Mouse (Mus musculus) embryonic fibroblast, embryonic 13.5 days (primary cell): ENCODE measurements around the gene Efna1. TPM values are rescaled to one million over a fixed set of nuclear protein-coding genes. Genes with fewer than 3 reads are reported as not detected.

Experiments
- H3K27ac ChIP-seq: 2 replicates; pipeline ENCODE4 v1.5.1; 2012; ENCODE audit warnings: low read length, control low read depth, inconsistent platforms; ENCODE audit not compliant: insufficient read depth
- H3K4me1 ChIP-seq: 2 replicates; pipeline ENCODE4 v1.6.1; 2011; ENCODE audit warnings: low read length; ENCODE audit not compliant: control insufficient read depth, insufficient read depth
- H3K4me3 ChIP-seq: 2 replicates; pipeline ENCODE4 v1.5.1; 2011; ENCODE audit warnings: mild to moderate bottlenecking, control low read depth, low read length; ENCODE audit not compliant: insufficient read depth
- CTCF ChIP-seq: IDR thresholded peaks from 2 replicates; pipeline ENCODE4 v1.5.1; 2011; ENCODE audit warnings: mild to moderate bottlenecking, control low read depth, low read length, moderate library complexity, borderline replicate concordance; ENCODE audit not compliant: insufficient read depth
- POLR2A ChIP-seq: IDR thresholded peaks from 2 replicates; pipeline ENCODE4 v1.6.1; 2011; ENCODE audit warnings: low read depth, mild to moderate bottlenecking, control low read depth, low read length, moderate library complexity
- polyA plus RNA-seq: library from polyadenylated mRNA; stranded (reverse); fragments of >200 nt; gene quantifications from 2 replicates; pipeline ENCODE4 v1.2.4, GENCODE M21; 2011; ENCODE audit warnings: low read depth; ENCODE audit not compliant: missing spikeins, insufficient read length

Gene Efna1
- polyA plus RNA-seq, 1 experiment, result 7.1 TPM

GRCm38 (mm10) chr3:89320581-89321182, 39.7 kb upstream of the Efna1 start:
- Histone ChIP-seq H3K4me3 (peak overlapping the region; percentile 46; the same call in 1 of the 2 replicates), H3K27ac (no peak overlapping the region), H3K4me1 (no peaks in the 10 kb centered on the region)
- TF ChIP-seq CTCF (no peak), POLR2A (no peak)

- Histone ChIP-seq H3K27ac (no peak overlapping the region), H3K4me1 (no peaks in the 10 kb centered on the region), H3K4me3 (0 out of 2 replicates have a peak overlapping the region, but pooled peaks have one; percentile 10)
- TF ChIP-seq POLR2A (no peak), CTCF (no peak)
Observed at GRCm38 (mm10) chr3:89319591-89320350, 38.8 kb upstream of the Efna1 start.

GRCm38 (mm10) chr3:89318971-89319590, 38.1 kb upstream of the Efna1 start:
- Histone ChIP-seq H3K27ac (no peak overlapping the region), H3K4me3 (no peak overlapping the region), H3K4me1 (no peaks in the 10 kb centered on the region)
- no peak for TF ChIP-seq POLR2A
- no peak for TF ChIP-seq CTCF

GRCm38 (mm10) chr3:89318316-89318715, 37.4 kb upstream of the Efna1 start:
- no peak overlapping the region for H3K27ac ChIP-seq
- TF ChIP-seq CTCF (no peak), POLR2A (no peak)
- H3K4me1 ChIP-seq, result no peaks in the 10 kb centered on the region
- H3K4me3 ChIP-seq, result no peak overlapping the region

GRCm38 (mm10) chr3:89317246-89317645, 36.3 kb upstream of the Efna1 start:
- H3K4me3 ChIP-seq, result no peak overlapping the region
- TF ChIP-seq POLR2A, result no peak
- TF ChIP-seq CTCF, result no peak
- no peak overlapping the region for H3K27ac ChIP-seq
- H3K4me1 ChIP-seq, result no peaks in the 10 kb centered on the region

- no peak overlapping the region for H3K4me3 ChIP-seq
- H3K27ac ChIP-seq, result no peak overlapping the region
- TF ChIP-seq POLR2A (no peak), CTCF (peak; percentile 87)
- H3K4me1 ChIP-seq, result no peaks in the 10 kb centered on the region
Observed at GRCm38 (mm10) chr3:89316833-89317232, 35.9 kb upstream of the Efna1 start.

- Histone ChIP-seq H3K4me1 (no peaks in the 10 kb centered on the region), H3K27ac (no peak overlapping the region), H3K4me3 (no peak overlapping the region)
- TF ChIP-seq CTCF (no peak), POLR2A (no peak)
Observed at GRCm38 (mm10) chr3:89315930-89316831, 35.2 kb upstream of the Efna1 start.

- no peaks in the 10 kb centered on the region for H3K4me1 ChIP-seq
- no peak overlapping the region for H3K4me3 ChIP-seq
- peak; percentile 93 for TF ChIP-seq CTCF
- TF ChIP-seq POLR2A, result peak; percentile 24; the same call in 1 of the 2 replicates
- H3K27ac ChIP-seq, result no peak overlapping the region
Observed at GRCm38 (mm10) chr3:89315195-89315929, 34.4 kb upstream of the Efna1 start.
